Mouse (Mus musculus): ENCODE results near the gene Ifi44. TPM values are rescaled to one million over a fixed set of nuclear protein-coding genes. Genes with fewer than 3 reads are reported as not detected.

Ifi44 gene
- polyA plus RNA-seq, 1 experiment from 2014 or later: 0.56 TPM

DNA sequence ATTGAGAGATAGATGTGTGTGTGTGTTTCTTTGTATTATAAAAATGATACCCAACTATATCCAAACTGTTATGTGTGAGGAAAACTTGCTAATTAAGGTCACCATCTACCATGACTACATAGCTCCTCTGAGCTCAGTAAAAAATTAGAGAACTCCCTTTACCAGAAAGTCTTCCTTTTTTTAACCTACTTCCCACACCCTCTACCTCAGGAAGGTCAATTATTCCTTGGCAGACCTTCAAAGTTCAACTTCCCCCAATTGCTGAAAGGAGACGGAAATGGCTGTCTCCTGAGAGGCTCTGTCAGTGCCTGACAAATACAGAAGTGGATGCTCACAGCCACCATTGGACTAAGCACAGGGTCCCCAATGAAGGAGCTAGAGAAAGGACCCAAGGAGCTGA lies 7.5 kb downstream of the Ifi44 start:
- no peaks in the 10 kb centered on the region for H3K4me1 ChIP-seq (replicated peaks; ENCODE audit: control insufficient read depth, insufficient read depth)
- TF ChIP-seq CTCF (IDR thresholded peaks at IDR 0.05; ENCODE audit: low read depth) (no peak), EP300 (optimal IDR thresholded peaks at IDR 0.05) (no peak)
- H3K27ac ChIP-seq (replicated peaks): no peak overlapping the region
- no peaks in the 10 kb centered on the region for H3K36me3 ChIP-seq (ENCODE audit: control insufficient read depth, insufficient read depth, low read length)
- 53% methylated on average over 1 of the region's 1 CpGs for WGBS
- no peak for DNase-seq (ENCODE audit: low spot score)
- no peak for ATAC-seq (ENCODE audit: low FRiP score, low TSS enrichment)
- H3K4me3 ChIP-seq (ENCODE audit: low read depth, low read length): no peak overlapping the region
- no peak overlapping the region for H3K4me2 ChIP-seq (replicated peaks; ENCODE audit: low read depth)
- no peaks in the 10 kb centered on the region for H3K27me3 ChIP-seq (ENCODE audit: control insufficient read depth, insufficient read depth, low read length)
- H3K9ac ChIP-seq (ENCODE audit: low read length): no peak overlapping the region
- no peaks in the 10 kb centered on the region for H3K9me3 ChIP-seq (ENCODE audit: control insufficient read depth, low read length)

DNA sequence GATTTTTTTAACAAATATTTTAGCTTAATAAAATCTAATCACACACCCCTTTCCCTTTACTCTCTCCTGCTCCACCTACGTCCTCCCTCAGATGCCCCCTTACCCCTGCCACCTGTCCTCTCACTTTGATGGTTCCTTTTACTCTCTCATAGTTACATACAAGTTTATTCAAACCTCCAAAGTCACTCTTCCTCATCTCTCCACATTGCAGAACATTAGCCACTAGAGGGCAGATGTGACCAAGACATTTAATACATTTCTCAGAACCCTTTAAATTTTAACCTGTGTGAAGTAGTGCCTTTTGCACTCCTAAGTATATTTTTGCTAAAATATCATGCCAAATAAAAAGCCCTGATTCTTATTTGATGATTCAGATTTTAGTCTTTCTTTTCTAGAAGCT lies 33.5 kb downstream of the Ifi44 start:
- no peak overlapping the region for H3K27ac ChIP-seq (replicated peaks)
- TF ChIP-seq CTCF (IDR thresholded peaks at IDR 0.05; ENCODE audit: low read depth) (peak; percentile 85), EP300 (optimal IDR thresholded peaks at IDR 0.05) (no peak)
- H3K9ac ChIP-seq (ENCODE audit: low read length): no peak overlapping the region
- no peaks in the 10 kb centered on the region for H3K9me3 ChIP-seq (ENCODE audit: control insufficient read depth, low read length)
- no peaks in the 10 kb centered on the region for H3K36me3 ChIP-seq (ENCODE audit: control insufficient read depth, insufficient read depth, low read length)
- H3K4me2 ChIP-seq (replicated peaks; ENCODE audit: low read depth): no peak overlapping the region
- no peak overlapping the region for H3K4me3 ChIP-seq (ENCODE audit: low read depth, low read length)
- 15% methylated on average over 1 of the region's 1 CpGs for WGBS
- DNase-seq (ENCODE audit: low spot score) (no peak), ATAC-seq (ENCODE audit: low FRiP score, low TSS enrichment) (no peak)
- no peaks in the 10 kb centered on the region for H3K27me3 ChIP-seq (ENCODE audit: control insufficient read depth, insufficient read depth, low read length)
- no peaks in the 10 kb centered on the region for H3K4me1 ChIP-seq (replicated peaks; ENCODE audit: control insufficient read depth, insufficient read depth)

DNA sequence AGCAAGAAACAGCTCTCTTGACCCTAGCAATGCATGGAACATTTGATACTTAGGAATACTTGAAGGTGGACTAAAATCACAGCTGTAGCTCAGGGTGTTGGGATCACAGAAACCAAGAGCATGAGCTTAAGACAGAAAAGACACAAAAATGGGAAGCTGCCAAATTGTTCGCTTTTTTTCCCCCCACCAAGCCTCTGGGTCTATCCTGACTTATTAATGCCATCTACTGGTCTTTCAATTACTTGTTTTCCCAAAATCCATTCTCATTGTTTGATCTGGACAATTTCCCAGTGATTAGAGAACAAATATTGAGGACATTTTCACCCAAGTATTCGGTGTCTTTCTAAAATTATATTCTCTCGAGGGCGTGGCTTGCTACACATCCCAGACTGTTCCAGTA lies 42.4 kb downstream of the Ifi44 start:
- TF ChIP-seq CTCF (IDR thresholded peaks at IDR 0.05; ENCODE audit: low read depth) (no peak), EP300 (optimal IDR thresholded peaks at IDR 0.05) (no peak)
- DNase-seq (ENCODE audit: low spot score) (no peak), ATAC-seq (ENCODE audit: low FRiP score, low TSS enrichment) (no peak)
- no peaks in the 10 kb centered on the region for H3K36me3 ChIP-seq (ENCODE audit: control insufficient read depth, insufficient read depth, low read length)
- H3K27me3 ChIP-seq (ENCODE audit: control insufficient read depth, insufficient read depth, low read length): no peaks in the 10 kb centered on the region
- H3K4me3 ChIP-seq (ENCODE audit: low read depth, low read length): no peak overlapping the region
- 72% methylated on average over 4 of the region's 4 CpGs for WGBS
- no peak overlapping the region for H3K4me2 ChIP-seq (replicated peaks; ENCODE audit: low read depth)
- no peak overlapping the region for H3K9ac ChIP-seq (ENCODE audit: low read length)
- H3K9me3 ChIP-seq (ENCODE audit: control insufficient read depth, low read length): no peaks in the 10 kb centered on the region
- H3K27ac ChIP-seq (replicated peaks): no peak overlapping the region
- H3K4me1 ChIP-seq (replicated peaks; ENCODE audit: control insufficient read depth, insufficient read depth): no peaks in the 10 kb centered on the region

Other genes starting within 250 kb of the Ifi44 start
- not detected in 2 replicates for gene Ifi44l, start 12.9 kb upstream of the Ifi44 start, polyA plus RNA-seq (2015; fragmentation: Nextera tagmentation; extraction: Ambion mirVana)
- gene Ptgfr, start 87.7 kb upstream of the Ifi44 start, polyA plus RNA-seq (2015; fragmentation: Nextera tagmentation; extraction: Ambion mirVana): 2.0 TPM in 2 replicates

Data from stomach, postnatal 0 days (tissue).